Mouse (Mus musculus) heart, postnatal 0 days (tissue): ENCODE data around the gene Hpcal1.

Experiments used
- CTCF ChIP-seq: IDR thresholded peaks from 2 replicates; pipeline ENCODE4 v1.5.1; 2016; ENCODE audit warnings: antibody characterized with exemption, control low read depth, low read depth
- EP300 ChIP-seq: IDR thresholded peaks from 2 replicates; pipeline ENCODE4 v1.6.1; 2016; ENCODE audit warnings: antibody characterized with exemption, low read depth

DNA sequence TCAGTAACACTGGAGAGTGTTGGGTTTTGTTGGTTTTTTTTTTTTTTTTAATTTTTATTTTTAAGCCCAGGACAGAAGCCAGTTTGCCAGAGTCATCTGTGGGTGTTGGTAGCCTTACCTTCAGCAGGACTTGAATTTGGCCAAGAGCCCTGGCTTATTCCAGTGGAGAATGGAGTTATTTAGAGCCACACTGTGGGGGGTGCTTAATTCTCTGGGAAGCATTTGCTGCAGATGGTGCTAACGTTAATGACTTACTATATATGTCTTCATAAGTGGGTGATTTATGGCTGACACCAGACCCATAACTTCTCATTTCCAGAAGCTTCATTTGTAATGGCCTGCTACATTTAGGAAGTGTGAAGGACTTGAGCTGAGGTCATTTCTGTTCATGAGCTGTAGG, 21.9 kb downstream of the Hpcal1 start:
- TF ChIP-seq CTCF, result no peak
- no peak for TF ChIP-seq EP300
